Mouse (Mus musculus) neural tube, embryonic 10.5 days (tissue): ENCODE data around the gene Syndig1.

Source experiments
- DNase-seq: peaks from one replicate; pipeline ENCODE4 v3.0.0-alpha.2; 2017; ENCODE audit warnings: low spot score; ENCODE audit errors: extremely low spot score

Gene Syndig1

GRCm38 (mm10) chr2:149873346-149873745 lies 44.3 kb downstream of the Syndig1 start:
- no peak for DNase-seq

GRCm38 (mm10) chr2:149877954-149878353 lies 48.9 kb downstream of the Syndig1 start:
- no peak for DNase-seq

GRCm38 (mm10) chr2:149887634-149888033 lies 58.6 kb downstream of the Syndig1 start:
- DNase-seq, result no peak

GRCm38 (mm10) chr2:149891647-149892046 lies 62.6 kb downstream of the Syndig1 start:
- no peak for DNase-seq

GRCm38 (mm10) chr2:149896337-149896736 lies 67.3 kb downstream of the Syndig1 start:
- no peak for DNase-seq

GRCm38 (mm10) chr2:149899615-149900014 lies 70.6 kb downstream of the Syndig1 start:
- DNase-seq, result no peak

- DNase-seq, result no peak
Observed at GRCm38 (mm10) chr2:149900606-149901005, 71.6 kb downstream of the Syndig1 start.

GRCm38 (mm10) chr2:149904405-149904804 lies 75.4 kb downstream of the Syndig1 start:
- no peak for DNase-seq

- DNase-seq, result no peak
Observed at GRCm38 (mm10) chr2:149906694-149907093, 77.7 kb downstream of the Syndig1 start.

- DNase-seq, result no peak
Observed at GRCm38 (mm10) chr2:149917162-149917561, 88.2 kb downstream of the Syndig1 start.

GRCm38 (mm10) chr2:149923561-149923960 lies 94.5 kb downstream of the Syndig1 start:
- no peak for DNase-seq

- no peak for DNase-seq
Observed at GRCm38 (mm10) chr2:149925911-149926310, 96.9 kb downstream of the Syndig1 start.

- DNase-seq, result no peak
Observed at GRCm38 (mm10) chr2:149927001-149927400, 98.0 kb downstream of the Syndig1 start.

- no peak for DNase-seq
Observed at GRCm38 (mm10) chr2:149927481-149927880, 98.5 kb downstream of the Syndig1 start.

GRCm38 (mm10) chr2:149929986-149930385 lies 101.0 kb downstream of the Syndig1 start:
- no peak for DNase-seq

GRCm38 (mm10) chr2:149931111-149931510 lies 102.1 kb downstream of the Syndig1 start:
- no peak for DNase-seq

- DNase-seq, result no peak
Observed at GRCm38 (mm10) chr2:149932095-149932494, 103.1 kb downstream of the Syndig1 start.

- DNase-seq, result no peak
Observed at GRCm38 (mm10) chr2:149933247-149933898, 104.4 kb downstream of the Syndig1 start.

- DNase-seq, result no peak
Observed at GRCm38 (mm10) chr2:149934139-149934538, 105.1 kb downstream of the Syndig1 start.

- DNase-seq, result no peak
Observed at GRCm38 (mm10) chr2:149938829-149939228, 109.8 kb downstream of the Syndig1 start.

- DNase-seq, result no peak
Observed at GRCm38 (mm10) chr2:149939586-149939985, 110.6 kb downstream of the Syndig1 start.

GRCm38 (mm10) chr2:149950641-149951040 lies 121.6 kb downstream of the Syndig1 start:
- no peak for DNase-seq

- no peak for DNase-seq
Observed at GRCm38 (mm10) chr2:149971014-149971413, 142.0 kb downstream of the Syndig1 start.

- no peak for DNase-seq
Observed at GRCm38 (mm10) chr2:149973583-149973982, 144.6 kb downstream of the Syndig1 start.
